Mouse (Mus musculus): Measurements from ENCODE around the gene Nckipsd.

The Nckipsd gene

DNA sequence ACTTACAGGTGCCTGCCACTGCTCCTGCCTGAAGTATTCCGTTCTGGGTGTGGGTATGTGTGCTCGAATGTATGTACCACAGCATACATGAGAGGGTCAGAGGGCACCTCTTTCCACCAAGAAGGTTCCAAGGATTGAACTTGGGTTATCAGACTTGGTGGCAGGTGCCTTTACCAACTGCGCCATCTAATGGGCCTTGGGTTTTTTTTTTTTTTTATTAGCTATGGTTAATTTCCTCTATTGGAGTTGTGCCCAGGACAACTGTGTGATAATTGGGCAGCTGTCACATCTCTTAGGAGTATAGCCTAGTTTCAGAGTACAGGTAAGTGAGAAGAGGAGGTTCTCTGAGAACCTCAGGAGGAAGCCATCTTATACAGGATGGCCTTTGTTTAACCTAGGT lies 8.6 kb upstream of the Nckipsd start:
- no peak for DNase-seq (ENCODE audit: low spot score in 2 of 2)

DNA sequence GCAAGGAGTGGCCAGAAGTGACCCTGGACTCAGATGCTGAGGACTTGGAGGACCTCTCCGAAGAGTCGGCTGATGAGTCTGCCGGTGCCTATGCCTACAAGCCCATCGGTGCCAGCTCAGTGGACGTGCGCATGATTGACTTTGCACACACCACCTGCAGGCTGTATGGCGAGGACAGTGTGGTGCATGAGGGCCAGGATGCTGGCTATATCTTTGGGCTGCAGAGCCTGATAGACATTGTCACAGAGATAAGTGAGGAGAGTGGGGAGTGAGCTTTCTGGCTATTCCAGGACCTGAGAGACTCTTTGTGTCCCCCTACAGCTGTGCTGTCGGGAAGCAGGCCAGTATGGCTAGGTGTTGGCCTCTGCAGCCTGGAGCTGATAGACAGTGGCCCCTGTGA lies 2.4 kb upstream of the Nckipsd start:
- no peak for DNase-seq (ENCODE audit: low spot score in 2 of 2)

DNA sequence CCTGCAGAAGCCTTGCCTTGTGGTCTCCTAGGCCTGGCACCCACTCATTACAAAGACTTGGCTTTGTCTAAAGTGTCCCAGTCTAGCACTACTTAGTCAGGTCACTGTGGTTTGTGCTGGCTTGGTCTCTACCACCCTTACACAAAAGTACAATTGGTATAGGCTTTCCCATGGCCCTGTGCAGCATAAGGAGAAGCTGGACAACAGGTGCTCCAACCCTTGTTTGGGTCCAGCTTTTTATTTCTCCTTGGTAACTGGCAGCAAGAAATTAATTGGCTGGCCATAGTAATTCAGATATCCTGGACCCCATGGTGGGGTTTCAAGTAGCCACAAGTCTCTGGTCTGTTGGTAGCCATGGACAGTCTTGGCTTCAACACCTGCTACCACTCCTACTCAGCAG lies 1.8 kb upstream of the Nckipsd start:
- DNase-seq (ENCODE audit: low spot score in 2 of 2): no peak

DNA sequence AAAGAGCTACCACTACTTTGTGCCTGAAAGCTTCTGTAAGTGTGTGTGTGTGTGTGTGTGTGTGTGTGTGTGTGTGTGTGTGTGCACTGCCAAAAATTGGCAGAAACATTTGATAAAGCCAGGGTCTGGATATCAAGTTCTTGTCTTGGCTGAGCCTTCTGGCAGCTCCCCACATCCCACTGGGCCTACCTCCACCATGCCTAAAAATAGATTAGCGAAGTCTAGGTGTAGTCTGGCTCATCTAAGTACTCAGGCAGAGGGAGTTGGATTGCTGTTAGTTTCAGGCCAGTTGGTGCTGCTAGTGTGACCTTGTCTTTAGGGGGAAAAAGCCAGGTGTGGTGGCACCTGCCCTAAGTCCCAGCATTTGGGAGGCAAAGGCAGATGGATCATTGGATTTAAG lies 1.3 kb upstream of the Nckipsd start:
- DNase-seq (ENCODE audit: low spot score in 2 of 2): no peak

DNA sequence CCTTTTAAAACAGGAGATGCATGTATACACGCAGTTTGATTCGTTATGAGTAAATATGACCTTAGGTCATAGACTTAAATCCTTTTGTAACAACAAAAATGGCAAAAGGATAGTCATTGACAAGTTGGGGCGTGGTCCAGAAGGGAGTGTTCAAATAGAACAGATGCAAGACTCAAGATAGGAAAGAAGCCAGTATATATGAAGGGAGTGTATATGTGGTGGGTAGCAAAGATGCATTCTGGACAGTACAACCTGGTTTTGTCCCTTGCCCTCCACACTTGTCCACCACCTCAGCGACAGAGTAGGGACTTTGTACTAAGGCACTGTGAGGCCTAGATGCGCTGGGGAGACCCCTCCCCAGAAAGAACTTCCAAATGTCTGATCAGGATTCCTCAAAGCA lies 494 bp upstream of the Nckipsd start:
- no peak for DNase-seq (ENCODE audit: low spot score in 2 of 2)

DNA sequence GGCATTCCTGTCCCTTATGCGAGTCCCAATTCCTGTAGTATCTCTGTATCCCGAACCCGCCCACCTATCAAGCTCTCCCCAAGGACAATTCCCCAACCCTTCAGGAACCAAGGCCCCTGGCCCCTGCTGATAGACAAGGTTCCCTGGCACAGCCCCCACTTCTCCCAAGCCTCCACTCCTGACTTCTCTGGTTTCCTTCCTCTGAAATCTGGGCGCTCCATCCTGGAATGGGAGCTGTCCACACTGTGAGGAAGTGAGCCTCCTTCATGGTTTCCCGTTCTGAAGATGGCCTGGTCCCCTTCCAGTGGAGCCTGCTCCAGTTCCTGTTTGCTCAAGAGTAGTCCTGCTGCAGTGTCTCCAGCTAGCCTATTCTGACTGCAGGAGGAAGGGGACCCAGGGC lies 1.0 kb downstream of the Nckipsd start:
- DNase-seq (ENCODE audit: low spot score in 2 of 2): no peak

DNA sequence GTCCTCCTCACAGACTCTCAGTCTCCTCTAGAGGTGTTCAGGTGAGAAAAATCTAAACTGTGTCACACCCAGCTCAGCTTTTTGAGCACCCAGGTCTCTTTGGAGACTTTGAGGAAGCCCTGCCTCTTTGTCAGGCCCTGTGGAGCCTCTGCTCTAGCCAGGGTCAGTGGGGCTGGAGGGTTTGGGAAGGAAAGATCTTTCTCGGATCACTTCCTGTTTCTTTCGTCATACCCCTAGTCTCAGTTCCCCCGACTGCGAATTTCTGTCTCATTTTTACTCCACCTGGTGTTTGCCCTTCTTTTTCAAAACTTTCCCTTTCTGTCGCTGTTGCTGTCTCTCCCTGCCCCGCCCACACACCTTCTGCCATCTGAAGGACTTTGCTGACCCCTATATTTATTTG lies 1.6 kb downstream of the Nckipsd start:
- no peak for DNase-seq (ENCODE audit: low spot score in 2 of 2)

DNA sequence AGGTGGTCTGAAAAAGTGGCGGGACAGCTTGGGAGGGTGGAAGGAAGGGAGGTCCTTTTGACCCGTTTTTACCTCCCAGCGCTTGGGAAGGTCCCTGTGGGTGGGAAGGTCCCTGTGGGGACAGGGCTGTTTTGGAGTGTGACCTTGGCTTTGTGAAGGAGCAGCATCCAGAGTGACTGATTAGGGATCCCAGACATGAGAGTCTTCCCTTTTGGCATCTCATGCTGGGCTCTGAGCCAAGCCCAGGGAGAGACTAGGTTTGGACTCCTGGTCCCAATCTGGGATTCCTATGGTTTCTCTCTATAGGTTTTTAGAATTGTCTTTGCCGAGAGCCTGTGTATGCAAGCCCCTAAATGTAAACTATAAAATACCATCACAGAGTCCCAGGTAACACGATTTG lies 2.3 kb downstream of the Nckipsd start:
- no peak for DNase-seq (ENCODE audit: low spot score in 2 of 2)

DNA sequence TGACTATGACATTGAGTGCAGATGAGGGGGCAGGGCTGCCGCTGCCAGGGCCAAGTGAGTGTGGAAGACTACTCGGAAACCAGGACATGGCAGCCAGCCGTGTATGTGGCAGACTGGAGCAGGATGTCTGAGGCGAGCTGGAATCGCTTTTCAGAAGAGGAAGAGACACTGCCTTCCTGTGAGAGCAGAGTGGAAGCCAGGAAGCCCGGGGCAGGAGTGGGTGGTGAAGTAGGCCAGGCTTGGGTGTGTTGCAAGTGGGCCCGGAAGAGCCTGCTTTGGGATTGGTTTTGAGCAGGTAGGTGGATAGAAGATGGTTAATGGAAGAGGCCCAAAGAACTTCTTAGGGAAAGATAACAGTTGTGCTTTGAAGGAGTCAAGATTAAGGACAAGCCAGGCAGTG lies 7.4 kb downstream of the Nckipsd start:
- DNase-seq (ENCODE audit: low spot score in 2 of 2): no peak

DNA sequence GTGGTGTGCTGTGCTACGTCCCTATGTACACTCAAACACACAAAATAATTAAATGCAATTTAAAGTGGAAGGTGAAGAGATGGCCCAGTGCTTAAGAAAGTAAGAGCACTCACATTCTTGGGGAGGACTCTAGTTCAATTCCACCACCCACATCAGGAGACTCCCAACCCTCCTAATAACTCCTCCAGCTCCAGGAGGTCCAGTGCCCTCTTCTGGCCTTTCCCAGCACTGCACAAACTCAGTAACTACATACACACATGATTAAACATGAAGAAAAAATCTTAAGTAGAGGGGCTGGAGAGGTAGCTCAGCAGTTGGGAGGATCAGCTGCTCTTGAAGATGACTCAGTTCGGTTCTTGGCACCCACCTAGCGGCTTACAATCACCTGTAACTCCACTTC lies 11.3 kb downstream of the Nckipsd start:
- DNase-seq (ENCODE audit: low spot score in 2 of 2): peak in 1 of 2 experiments; percentile 28

DNA sequence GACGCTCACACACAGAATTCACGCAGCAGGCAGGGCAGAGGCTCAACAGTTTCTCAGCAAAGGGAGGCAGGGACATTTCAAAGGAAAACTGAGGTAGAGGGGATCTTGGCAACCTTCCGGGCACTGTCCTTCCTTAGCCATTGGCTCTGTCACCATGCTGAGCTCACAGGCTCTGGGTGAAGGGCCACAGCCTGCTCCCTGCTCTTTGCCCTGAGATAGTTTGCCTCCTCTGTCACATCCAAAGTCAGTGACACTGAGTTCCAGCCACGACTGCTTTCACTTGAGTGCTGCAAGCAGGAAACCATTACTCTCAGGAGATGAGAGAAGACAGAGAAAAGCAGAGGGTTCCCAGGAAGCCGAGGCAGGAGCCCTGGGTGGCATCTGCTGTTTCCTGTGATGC lies 11.9 kb downstream of the Nckipsd start:
- no peak for DNase-seq (ENCODE audit: low spot score in 2 of 2)

DNA sequence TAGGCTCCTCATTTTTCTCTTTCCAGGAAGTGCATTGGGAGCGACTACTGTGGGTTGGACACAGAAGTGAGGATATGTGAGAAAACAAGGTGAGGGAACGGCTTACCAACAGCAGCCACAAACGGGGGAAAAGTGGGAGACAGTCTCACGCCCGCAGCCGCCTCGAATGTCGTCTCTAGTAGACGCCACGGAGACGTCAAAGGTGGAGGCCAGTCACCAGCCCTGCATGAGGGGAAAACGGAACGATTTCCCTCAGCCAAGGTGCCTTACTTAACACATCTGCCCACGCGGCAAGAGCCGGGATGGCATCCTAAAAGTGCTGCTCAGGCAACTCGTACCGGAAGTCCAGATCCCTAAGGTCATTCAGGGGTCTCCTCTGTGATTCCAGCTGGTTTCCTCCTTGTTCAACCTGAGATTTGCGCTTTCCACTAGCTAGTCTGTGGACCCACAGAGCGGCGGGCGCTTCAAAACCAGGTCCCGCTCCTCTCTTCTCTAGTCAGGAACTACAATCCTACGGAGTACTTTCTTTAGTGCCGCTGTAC lies 16.0 kb downstream of the Nckipsd start:
- no peak for DNase-seq (ENCODE audit: low spot score in 2 of 2)

DNA sequence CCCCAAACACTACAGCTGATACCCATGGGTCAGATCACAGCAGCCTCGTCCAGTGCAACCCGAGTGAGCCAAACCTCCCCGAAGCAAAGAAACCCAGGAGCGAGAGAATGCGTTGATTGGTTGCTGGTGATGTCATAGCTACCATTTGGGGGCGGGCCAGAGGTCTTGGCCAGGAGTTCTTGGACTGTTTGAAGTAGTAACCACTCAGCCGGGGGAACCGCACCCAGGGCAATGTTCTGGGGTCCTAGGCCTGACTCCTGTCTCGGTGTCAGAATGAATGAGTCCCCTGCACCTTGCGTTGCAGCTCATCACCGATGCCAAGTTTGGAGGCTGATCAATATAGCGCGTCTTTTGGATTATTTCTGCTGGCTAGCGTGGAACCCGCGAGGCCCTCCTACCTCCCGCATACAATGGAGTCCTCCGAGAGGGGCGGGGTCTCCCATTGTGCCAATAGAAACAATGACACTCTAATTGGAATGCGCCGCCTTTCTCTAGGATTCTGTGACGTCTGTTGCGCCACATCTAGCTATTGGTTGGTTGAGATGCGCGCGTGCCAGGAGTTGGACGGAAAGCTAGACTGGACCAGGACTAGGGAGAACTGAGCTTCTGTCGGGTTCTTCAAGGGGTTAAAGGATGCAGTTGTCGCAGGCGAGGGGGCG lies 16.7 kb downstream of the Nckipsd start:
- DNase-seq (ENCODE audit: low spot score in 2 of 2): no peak

DNA sequence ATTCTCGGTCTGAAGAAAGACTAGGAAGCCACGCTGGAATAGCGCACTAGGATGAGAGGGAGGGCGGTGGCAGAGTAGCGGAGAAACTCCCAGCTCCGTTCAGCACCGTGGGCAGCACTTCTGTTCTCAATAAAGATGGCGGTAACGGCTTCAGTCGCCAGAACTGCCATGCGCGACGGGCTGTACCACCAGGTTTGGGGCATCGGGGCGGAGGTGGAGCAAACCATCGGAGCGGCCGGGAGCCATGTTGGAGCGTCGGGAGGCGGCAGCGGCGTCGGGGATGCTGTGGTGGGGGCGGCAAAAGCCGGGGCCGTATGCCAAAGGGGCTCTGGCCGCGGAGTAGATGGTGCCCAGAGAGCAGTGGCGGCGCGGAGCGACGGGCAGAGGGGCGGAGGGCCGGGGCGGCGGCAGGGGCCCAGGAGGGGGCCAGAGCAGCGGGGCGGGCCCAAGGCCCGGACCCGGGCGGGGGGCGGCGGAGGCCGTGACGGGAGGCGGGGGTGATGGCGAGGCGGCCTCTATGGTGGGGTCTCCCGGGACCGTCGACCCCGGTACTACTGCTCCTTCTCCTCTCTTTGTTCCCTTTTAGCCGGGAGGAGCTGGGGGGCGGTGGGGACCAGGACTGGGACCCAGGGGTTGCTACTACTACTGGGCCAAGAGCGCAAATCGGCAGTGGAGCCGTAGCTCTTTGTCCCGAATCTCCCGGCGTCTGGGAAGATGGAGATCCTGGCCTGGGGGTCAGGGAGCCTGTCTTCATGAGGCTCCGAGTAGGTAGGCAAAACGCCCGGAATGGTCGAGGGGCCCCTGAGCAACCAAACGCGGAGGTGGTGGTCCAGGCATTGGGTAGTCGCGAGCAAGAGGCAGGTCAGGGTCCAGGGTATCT lies 17.9 kb downstream of the Nckipsd start, which contains the start of gene Celsr3:
Gene Celsr3, plus strand, starts transcription at position 501 of the 880 bp plus-strand sequence.
- DNase-seq (ENCODE audit: low spot score in 2 of 2): no peak

DNA sequence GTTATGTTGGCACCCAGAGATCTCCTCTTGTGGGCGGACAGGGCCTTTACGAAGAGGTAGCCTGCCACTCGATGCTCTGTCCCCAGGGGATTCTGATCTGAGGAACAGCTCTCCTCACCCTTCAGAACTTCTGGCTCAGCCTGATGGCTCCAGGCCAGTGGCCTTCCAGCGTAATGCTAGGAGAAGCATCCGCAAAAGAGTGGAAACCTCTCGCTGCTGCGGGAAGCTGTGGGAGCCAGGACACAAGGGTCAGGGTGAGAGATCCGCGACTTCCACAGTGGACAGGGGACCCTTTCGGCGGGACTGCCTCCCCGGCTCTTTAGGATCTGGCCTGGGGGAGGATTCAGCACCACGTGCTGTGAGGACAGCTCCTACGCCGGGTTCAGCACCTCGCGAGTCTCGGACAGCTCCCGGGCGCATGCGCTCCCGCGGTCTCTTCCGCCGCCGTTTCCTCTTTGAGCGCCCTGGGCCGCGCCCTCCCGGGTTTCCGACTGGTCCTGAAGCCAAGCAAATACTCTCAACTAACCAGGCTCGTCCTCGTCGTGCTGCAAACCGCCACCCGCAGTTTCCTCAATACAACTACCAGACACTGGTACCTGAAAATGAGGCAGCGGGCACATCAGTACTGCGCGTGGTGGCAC lies 18.7 kb downstream of the Nckipsd start:
- peak; percentile 65 to 67 for DNase-seq (ENCODE audit: low spot score in 2 of 2)

DNA sequence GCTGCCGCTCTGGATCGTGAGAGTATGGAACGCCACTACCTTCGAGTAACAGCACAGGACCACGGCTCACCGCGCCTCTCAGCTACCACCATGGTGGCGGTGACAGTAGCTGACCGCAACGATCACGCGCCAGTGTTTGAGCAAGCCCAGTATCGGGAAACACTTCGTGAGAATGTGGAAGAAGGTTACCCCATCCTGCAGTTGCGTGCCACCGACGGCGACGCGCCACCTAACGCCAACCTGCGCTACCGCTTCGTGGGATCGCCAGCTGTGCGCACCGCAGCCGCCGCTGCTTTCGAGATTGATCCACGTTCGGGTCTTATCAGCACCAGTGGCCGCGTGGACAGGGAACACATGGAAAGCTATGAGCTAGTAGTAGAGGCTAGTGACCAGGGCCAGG lies 19.3 kb downstream of the Nckipsd start:
- DNase-seq (ENCODE audit: low spot score in 2 of 2): no peak

DNA sequence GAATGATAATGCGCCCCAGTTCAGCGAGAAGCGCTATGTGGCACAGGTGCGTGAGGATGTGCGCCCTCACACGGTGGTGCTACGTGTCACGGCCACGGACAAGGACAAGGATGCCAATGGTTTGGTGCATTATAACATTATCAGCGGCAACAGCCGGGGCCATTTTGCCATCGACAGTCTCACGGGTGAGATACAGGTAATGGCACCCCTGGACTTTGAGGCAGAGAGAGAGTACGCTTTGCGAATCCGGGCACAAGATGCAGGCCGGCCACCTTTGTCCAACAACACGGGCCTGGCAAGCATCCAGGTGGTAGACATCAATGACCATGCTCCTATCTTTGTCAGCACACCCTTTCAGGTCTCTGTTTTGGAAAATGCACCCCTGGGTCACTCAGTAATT lies 19.7 kb downstream of the Nckipsd start:
- DNase-seq (ENCODE audit: low spot score in 2 of 2): no peak

DNA sequence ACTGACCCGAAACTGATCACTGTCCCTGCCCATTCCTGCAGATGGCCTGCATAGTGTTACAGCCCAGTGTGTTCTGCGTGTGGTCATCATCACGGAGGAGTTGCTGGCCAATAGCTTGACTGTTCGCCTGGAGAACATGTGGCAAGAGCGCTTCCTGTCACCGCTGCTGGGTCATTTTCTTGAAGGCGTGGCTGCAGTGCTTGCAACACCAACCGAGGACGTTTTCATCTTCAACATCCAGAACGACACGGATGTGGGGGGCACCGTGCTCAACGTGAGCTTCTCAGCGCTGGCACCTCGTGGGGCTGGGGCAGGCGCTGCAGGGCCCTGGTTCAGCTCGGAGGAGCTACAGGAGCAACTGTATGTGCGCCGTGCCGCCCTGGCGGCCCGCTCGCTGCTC lies 23.5 kb downstream of the Nckipsd start:
- no peak for DNase-seq (ENCODE audit: low spot score in 2 of 2)

DNA sequence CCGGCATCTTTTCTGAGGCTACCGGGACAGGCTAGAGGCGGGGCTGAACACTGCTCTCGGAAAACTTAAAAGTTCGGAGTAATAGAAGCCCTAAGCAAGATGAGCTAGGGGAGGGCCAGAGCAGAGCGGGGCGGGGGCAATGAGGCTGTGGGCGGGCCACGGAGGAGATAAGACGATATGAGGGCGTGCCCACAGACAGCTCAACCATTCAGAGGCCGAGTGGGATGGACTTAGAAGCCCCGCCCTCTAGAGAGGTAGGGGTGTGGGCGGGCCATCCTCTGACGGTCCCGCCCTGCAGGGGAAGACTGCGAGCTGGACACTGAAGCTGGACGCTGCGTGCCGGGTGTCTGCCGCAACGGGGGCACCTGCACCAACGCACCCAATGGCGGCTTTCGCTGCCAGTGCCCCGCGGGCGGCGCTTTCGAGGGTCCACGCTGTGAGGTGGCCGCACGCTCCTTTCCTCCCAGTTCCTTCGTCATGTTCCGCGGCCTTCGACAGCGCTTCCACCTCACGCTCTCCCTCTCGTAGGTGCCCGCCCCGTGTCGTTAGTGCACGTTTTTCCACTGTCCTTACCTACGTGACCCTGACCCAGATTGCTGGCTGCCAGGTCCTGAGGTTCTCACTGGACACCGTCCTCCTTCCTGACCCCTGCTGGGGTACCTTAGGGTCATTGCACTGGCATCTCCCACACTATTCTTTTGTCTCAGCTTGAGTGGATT lies 24.4 kb downstream of the Nckipsd start:
- DNase-seq (ENCODE audit: low spot score in 2 of 2): peak; percentile 87 to 88

DNA sequence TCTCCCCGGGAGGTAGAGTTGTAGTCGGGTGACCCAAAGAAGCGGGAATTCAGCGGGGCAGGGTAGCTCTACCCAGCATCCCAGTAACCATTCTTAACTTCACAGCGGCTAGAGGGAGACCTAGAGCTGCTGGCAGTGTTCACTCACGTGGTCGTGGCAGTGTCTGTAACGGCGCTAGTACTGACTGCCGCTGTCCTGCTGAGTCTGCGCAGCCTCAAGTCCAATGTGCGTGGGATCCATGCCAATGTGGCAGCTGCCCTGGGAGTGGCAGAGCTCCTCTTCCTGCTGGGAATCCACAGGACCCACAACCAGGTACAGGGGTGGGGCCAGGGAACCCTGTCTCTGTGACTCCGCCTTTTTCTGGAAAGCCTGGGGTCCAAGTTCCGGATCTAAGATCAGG lies 34.8 kb downstream of the Nckipsd start:
- no peak for DNase-seq (ENCODE audit: low spot score in 2 of 2)

DNA sequence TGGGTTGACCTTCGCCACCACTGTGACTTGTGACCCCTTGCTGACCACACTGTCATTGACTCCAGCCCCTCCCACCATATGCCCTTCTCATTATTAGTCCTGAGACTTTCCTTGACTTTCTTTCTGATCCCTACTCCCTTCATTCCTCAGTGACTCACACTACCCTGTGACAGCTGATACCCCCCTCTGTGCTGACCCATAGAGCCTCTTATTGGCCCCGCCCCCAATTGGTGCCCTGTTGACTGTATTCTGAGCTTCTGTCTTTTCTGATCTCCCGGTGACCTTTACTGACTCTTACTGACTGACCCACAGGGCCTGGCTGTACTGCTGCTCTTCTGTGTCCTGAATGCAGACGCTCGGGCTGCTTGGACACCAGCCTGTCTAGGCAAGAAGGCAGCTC lies 37.2 kb downstream of the Nckipsd start:
- DNase-seq (ENCODE audit: low spot score in 2 of 2): no peak

DNA sequence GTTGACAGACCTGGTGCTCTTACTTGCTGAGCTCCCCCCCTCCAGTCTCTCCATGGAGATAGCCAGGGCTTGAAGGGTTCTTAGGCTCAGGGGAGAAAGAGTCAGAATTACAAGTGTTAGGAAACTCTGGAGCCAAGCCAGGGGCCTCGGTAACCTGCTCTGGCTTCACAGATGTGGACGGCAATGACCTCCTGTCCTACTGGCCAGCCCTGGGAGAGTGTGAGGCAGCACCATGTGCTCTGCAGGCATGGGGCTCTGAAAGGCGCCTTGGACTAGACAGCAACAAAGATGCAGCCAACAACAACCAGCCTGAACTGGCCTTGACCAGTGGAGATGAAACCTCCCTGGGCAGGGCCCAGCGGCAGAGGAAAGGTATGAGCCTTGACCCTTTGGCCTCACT lies 39.2 kb downstream of the Nckipsd start:
- no peak for DNase-seq (ENCODE audit: low spot score in 2 of 2)

Data from urinary bladder, adult 18-20 months (tissue).